9 mouse cellular contexts compared by ENCODE assay signal in the genomic region with DNA sequence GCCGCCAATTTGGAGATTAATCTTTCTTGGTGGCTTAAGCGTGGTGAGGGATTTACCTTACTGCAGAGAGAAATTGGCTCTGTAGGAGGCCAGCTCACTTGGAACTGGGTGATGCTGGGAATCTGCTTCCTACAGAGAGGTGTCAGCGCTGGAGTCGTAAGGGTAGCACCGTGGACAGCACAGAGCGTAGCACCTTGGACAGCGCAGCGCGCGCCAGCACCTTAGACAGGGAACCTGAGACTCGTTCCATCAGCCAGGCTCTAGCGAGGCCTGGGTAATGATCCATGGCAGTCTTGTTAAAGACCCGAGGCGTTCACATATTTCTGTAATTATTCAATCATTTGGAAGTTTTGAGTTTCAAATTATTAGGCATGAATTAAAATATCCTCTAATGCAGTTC.
DNase-seq lines count a peak whose midpoint lies in the region; ATAC-seq and TF ChIP-seq lines count a peak whose summit lies in the region.
"Had no signal": no experiment of that assay in that cellular context is flagged by ENCODE, and none has a peak within 500 bp of the region (broad histone marks: within the 10 kb centered on the region; RNA-seq: fewer than 3 reads in every experiment).

No protein-coding gene starts in this region.

- H3K4me3 ChIP-seq in lung, embryonic 14.5 days (ENCODE audit: low read depth, low read length): no peak overlapping the region
- H3K4me3 ChIP-seq in lung, adult 2 months (replicated peaks; ENCODE audit: extremely low read depth, low read depth, low read length): no peak overlapping the region
- H3K4me3 ChIP-seq: hindbrain, embryonic 15.5 days had no signal

- no peaks in the 10 kb centered on the region for H3K9me3 ChIP-seq in lung, embryonic 14.5 days (ENCODE audit: low read depth, low read length)
- H3K9me3 ChIP-seq: hindbrain, embryonic 15.5 days had no signal

- H3K27ac ChIP-seq in lung, embryonic 14.5 days (ENCODE audit: low read depth): no peak overlapping the region
- H3K27ac ChIP-seq: hindbrain, embryonic 15.5 days had no signal

- no peaks in the 10 kb centered on the region for H3K27me3 ChIP-seq in lung, embryonic 14.5 days (ENCODE audit: insufficient read depth, low read length)
- H3K27me3 ChIP-seq: hindbrain, embryonic 15.5 days had no signal

- WGBS in lung, embryonic 14.5 days: 4% methylated on average over 14 of the region's 14 CpGs
- WGBS in lung, adult 2 months: 6% methylated on average over 14 of the region's 14 CpGs

- no peaks in the 10 kb centered on the region for H3K4me1 ChIP-seq in lung, embryonic 14.5 days (ENCODE audit: insufficient read depth)
- no peaks in the 10 kb centered on the region for H3K4me1 ChIP-seq in lung, adult 2 months (ENCODE audit: control insufficient read depth, insufficient read depth, low read length)
- H3K4me1 ChIP-seq: hindbrain, embryonic 15.5 days had no signal

- no peaks in the 10 kb centered on the region for H3K36me3 ChIP-seq in lung, embryonic 14.5 days (ENCODE audit: insufficient read depth)
- H3K36me3 ChIP-seq: hindbrain, embryonic 15.5 days had no signal

- no peak for TF ChIP-seq POLR2A in lung, adult 2 months (IDR thresholded peaks at IDR 0.05; ENCODE audit: borderline replicate concordance, extremely low read depth, low read depth, low read length)

- no peak for TF ChIP-seq CTCF in lung, embryonic 14.5 days (IDR thresholded peaks at IDR 0.05; ENCODE audit: low read depth)
- no peak for TF ChIP-seq CTCF in lung, adult 2 months (IDR thresholded peaks at IDR 0.05; ENCODE audit: insufficient read depth, low read length)

- H3K4me2 ChIP-seq in lung, embryonic 14.5 days: no peak overlapping the region
- H3K4me2 ChIP-seq: hindbrain, embryonic 15.5 days had no signal

- no peak overlapping the region for H3K9ac ChIP-seq in lung, embryonic 14.5 days
- H3K9ac ChIP-seq: hindbrain, embryonic 15.5 days had no signal

- peak; percentile 83; the same call in 1 of the 2 replicates for ATAC-seq in lung, embryonic 14.5 days (ENCODE audit: insufficient read depth)
- ATAC-seq in granulocyte monocyte progenitor cell, adult 5-6 weeks (replicated peaks; ENCODE audit: poor library complexity, severe bottlenecking): no peak
- ATAC-seq in frontal cortex, adult (ENCODE audit: low TSS enrichment): no peak

- peak; percentile 90 for DNase-seq in lung, embryonic 14.5 days
- DNase-seq in lung, adult 2 months: no peak
- DNase-seq in embryo, embryonic 10 days (ENCODE audit: low spot score): peak; percentile 92
- peak; percentile 73 for DNase-seq in kidney, postnatal 10 days
- peak; percentile 69 for DNase-seq in retina, embryonic 14.5 days (ENCODE audit: low spot score)
- DNase-seq in spleen, postnatal 14 days (ENCODE audit: low spot score in 2 of 2): no peak

Comparison
In these comparisons a context has a peak if more than half of its experiments do, and no peak if none do; other contexts are left out.
1. DNase-seq: peak in lung, embryonic 14.5 days (single experiment), embryo, embryonic 10 days (single experiment), kidney, postnatal 10 days (single experiment) and retina, embryonic 14.5 days (single experiment); none in lung, adult 2 months (single experiment) and spleen, postnatal 14 days (0 of 2).